Mouse (Mus musculus): Measurements from ENCODE around the gene Pole.

Gene Pole

DNA sequence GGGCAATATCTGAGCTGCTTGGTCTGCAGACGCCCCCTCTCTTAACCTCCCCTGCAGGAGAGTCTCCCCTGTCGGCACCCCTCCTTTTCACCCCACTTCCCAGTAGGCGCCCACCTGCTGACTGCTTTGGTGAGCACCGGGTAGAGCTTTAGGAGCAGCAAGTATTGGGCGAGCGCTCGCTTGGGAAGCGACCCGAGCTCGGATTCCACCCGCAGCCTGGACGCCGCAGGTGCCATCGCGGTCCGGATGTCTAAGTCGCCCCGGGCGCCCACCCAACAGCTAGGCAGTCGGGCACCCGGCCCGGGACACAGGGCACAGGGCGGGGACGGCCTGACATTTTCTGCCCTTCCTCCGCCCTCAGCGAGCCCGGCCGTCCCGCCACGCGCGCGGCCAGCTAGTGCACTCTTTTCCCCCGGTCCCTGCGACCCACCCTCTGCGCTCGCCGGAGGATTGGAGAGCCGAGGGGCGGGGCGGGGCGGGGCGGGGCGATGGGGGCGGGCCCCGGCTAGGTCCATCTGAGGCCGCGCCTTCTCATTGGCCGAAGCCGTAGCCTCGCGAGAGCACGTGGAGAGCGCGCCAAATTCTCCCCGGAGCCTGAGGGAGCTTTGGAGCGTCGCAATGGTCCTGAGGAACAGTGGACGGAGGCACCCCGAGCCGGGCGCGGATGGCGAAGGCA lies at the start of gene Pole, which contains the start of gene Pxmp2:
Pole (plus strand) TSS at position 537 of the 676 bp plus-strand sequence.
Pxmp2 (minus strand) TSS at position 417 of the 676 bp plus-strand sequence.
- ATAC-seq (ENCODE audit: low TSS enrichment): peak; percentile 98

DNA sequence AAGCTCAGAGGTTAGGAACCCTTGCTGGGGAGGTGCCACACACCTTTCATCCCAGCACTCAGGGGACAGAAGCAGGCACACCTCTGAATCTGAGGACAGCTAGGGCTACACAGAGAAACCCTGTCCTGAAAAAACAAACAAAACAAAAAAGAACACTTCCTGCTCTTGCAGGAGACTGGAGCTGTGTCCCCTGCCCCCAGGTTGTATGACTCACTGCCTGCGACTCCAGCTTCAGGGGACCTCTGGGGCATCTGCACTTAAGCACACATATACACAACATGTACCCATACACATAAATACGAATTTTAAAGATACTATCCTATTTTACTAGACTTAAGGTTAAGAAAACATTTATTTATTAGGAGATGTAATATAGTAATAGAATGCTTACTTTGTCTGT lies 42.0 kb upstream of the Pole start:
- no peak for ATAC-seq (ENCODE audit: low TSS enrichment)

GRCm38 (mm10) chr5:110266941-110267340 lies 19.2 kb upstream of the Pole start:
- no peak for ATAC-seq (ENCODE audit: low TSS enrichment)

GRCm38 (mm10) chr5:110269141-110270101 lies 16.7 kb upstream of the Pole start, which contains the start of gene Pgam5:
Gene Pgam5, minus strand, starts transcription at chr5:110269913.
- peak; percentile 92 for ATAC-seq (ENCODE audit: low TSS enrichment)

DNA sequence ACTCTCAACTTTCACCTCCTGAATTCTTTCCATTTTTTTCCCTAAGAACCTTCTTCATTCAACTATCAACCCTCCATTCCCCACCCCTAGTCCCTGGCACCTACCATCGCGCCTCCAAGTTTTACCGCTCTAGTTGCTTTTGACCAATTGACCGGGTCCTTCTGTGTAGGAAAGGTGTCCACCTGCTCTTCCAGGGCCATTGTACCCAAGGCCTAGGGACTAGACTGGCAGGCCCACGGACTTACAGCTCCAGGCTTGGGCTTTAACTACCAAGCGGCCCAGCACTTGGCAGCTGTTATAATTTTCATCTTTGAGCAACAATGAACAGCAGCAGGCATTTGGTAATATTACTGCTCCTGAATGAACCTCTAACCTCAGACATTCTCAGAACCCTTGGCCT lies 15.9 kb upstream of the Pole start:
- ATAC-seq (ENCODE audit: low TSS enrichment): no peak

DNA sequence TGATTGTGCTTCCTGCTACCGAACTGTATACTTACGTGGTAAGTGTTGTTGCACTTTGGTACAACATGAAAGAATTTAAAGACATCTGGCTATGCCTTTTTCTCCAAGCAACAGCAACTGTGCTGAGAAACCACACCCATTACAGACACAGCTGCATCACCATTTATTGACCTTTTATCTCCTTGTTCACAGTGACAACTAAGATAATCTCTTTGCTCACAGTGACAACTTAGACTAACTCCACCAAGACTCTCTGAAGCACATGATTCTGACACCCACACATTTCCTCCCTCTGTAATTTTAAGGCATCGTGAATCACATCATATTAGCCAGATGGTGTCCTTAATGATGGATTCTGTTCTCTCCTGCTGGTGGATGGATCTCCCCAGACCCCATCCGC lies 12.0 kb upstream of the Pole start:
- ATAC-seq (ENCODE audit: low TSS enrichment): no peak

DNA sequence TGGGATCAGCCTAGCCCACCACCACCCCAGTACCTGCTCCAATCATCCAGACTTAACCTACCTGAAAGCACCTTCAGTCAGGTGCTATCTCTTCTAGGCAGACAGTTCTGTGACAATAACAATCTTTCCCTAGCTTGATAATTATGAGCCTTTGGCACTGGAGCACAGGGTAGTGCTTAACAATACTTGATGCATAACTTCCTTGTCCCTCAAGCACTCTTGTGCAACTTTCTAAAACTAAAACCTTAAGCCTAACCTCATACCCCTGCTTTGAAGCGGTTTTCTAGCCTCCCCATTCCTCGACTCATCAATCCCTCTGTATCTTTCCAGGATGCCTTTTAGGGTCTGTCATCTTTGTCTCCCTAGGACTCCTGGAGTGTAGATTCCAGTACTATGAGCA lies 11.3 kb upstream of the Pole start:
- ATAC-seq (ENCODE audit: low TSS enrichment): no peak

- no peak for ATAC-seq (ENCODE audit: low TSS enrichment)
Observed at GRCm38 (mm10) chr5:110276391-110276790, 9.7 kb upstream of the Pole start.

GRCm38 (mm10) chr5:110276910-110277309 lies 9.2 kb upstream of the Pole start:
- no peak for ATAC-seq (ENCODE audit: low TSS enrichment)

DNA sequence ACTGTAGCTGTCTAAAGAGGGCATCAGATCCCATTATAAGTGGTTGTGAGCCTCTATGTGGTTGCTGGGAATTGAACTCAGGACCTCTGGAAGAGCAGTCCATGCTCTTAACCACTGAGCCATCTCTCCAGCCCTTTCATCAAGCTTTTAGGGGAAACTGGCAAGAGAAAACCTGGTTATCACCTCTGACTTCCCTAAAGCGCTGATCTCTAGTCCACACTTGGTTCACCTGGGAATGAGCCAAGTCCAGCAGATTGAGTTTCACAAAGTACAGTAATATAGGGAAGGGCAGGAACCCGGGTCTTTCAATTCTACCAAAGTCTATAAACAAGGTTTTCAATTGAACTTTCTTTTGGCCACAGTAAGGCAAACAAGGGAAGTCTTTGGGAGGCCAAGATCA lies 4.1 kb upstream of the Pole start:
- no peak for ATAC-seq (ENCODE audit: low TSS enrichment)

GRCm38 (mm10) chr5:110284536-110284935 lies 1.6 kb upstream of the Pole start:
- no peak for ATAC-seq (ENCODE audit: low TSS enrichment)

- no peak for ATAC-seq (ENCODE audit: low TSS enrichment)
Observed at GRCm38 (mm10) chr5:110285156-110285555, 950 bp upstream of the Pole start.

- no peak; the same call in 1 of the 2 replicates for ATAC-seq (ENCODE audit: low TSS enrichment)
Observed at GRCm38 (mm10) chr5:110286446-110287083, 459 bp downstream of the Pole start.

GRCm38 (mm10) chr5:110287084-110287475 lies 974 bp downstream of the Pole start:
- no peak for ATAC-seq (ENCODE audit: low TSS enrichment)

GRCm38 (mm10) chr5:110291649-110292048 lies 5.5 kb downstream of the Pole start:
- no peak for ATAC-seq (ENCODE audit: low TSS enrichment)

GRCm38 (mm10) chr5:110296637-110297036 lies 10.5 kb downstream of the Pole start:
- ATAC-seq (ENCODE audit: low TSS enrichment): no peak

DNA sequence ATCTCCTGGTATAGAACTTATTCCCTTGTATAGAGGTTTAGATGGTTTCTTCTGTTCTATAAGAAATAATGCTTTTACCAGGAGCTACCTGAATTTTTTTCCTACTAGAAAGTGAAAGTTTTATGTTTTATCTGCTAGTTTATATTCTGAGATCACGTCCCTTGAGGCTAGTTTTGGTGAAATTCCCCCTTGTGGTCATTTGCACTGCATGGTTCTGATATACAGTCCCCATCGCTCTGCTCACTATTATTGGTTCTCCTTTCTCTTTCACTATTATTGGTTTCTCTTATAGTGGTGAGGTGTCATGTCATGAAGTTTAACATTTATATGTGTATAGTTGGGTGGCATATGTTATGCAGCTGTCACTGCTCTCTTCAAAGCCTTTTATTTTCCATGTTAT lies 14.5 kb downstream of the Pole start:
- ATAC-seq (ENCODE audit: low TSS enrichment): no peak

DNA sequence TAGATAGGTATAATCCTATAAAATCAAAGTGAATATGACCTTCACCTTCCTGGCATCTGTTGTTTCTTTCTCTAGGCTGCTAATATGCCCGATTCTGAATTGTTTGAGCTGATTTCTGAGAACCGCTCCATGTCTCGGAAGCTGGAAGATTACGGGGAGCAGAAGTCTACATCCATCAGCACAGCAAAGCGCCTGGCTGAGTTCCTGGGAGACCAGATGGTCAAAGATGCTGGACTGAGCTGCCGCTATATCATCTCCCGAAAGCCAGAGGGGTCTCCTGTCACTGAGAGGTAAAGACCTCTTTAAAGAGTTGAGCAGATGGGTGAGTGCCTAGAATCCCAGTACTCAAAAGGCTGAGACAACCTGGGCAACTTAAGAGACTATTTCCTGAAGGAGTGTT lies 22.8 kb downstream of the Pole start:
- ATAC-seq (ENCODE audit: low TSS enrichment): no peak

GRCm38 (mm10) chr5:110313127-110313526 lies 27.0 kb downstream of the Pole start:
- no peak for ATAC-seq (ENCODE audit: low TSS enrichment)

- ATAC-seq (ENCODE audit: low TSS enrichment): no peak
Observed at GRCm38 (mm10) chr5:110330508-110330907, 44.4 kb downstream of the Pole start.

DNA sequence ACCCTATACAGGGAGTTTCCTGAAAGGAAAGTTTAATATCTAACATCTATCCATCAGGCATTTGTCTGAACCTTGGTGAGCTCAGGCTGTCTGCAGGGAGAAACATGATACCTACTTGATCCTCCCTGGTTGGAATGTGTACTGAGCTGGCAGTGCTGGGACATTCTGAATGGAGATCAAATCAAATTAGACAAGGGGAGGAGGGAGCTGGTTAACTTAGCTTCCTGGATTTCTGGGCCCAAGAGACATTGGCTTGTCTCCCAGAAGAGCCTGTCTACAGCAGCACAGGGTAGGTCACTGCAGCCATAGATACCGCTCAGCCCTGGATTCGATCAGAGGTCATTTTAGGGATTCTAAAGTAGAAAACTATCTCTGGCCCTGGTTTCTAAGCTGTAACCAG lies 52.7 kb downstream of the Pole start:
- no peak for ATAC-seq (ENCODE audit: low TSS enrichment)

DNA sequence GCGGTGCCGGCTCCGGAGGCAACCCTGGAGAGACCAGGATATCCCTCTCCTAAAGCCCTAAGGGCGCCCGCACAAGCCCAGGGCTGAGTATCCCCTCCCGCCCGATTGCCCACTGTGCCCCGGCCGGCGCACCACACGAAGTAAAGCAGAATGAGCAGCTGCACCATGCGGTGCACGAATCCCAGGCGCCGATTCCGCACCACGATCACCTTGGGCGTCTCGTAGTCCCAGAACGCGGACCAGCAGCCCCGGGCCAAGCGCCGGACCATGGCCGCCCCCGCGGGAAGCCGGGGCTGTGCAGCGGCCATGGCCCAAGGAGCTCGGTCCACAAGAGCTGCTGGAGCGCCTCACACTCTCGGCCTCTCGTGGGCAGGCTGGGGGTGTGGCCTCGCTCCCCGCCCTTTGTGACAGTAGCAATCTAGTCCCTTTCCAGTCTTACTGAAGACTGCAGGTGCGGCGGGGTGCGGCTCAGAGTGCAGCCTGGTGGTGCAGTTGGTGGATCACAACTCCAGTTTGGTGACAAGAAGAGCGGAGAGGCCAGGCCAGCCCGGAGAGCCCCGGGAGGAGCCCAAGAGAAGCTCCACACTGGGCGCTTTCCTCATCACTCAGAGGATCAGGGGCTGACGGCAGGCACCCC lies 56.7 kb downstream of the Pole start, which contains the start of gene P2rx2:
P2rx2 (minus strand) TSS at position 565 of the 637 bp plus-strand sequence.
- ATAC-seq (ENCODE audit: low TSS enrichment): peak; percentile 57; the same call in 1 of the 2 replicates

Measured in frontal cortex, adult (tissue).